Mouse (Mus musculus) stomach, embryonic 15.5 days (tissue): ENCODE data around the gene Gon7. TPM values are rescaled to one million over a fixed set of nuclear protein-coding genes. Genes with fewer than 3 reads are reported as not detected.

Source experiments
- ATAC-seq: fragments of 200-750 bp; cut with Nextera tagmentation; 2 replicates; pipeline ENCODE4 v1.8.0; 2017; ENCODE audit warnings: low read depth, moderate number of reproducible peaks, moderate TSS enrichment; ENCODE audit not compliant: insufficient read depth, low FRiP score
- H3K27ac ChIP-seq: fragments of 300-500 bp; sonication (generic); 2 replicates; pipeline ENCODE4 v1.5.1; 2015; ENCODE audit warnings: mild to moderate bottlenecking, inconsistent platforms
- H3K27me3 ChIP-seq: fragments of 300-500 bp; sonication (generic); replicated peaks from 2 replicates; pipeline ENCODE4 v1.6.1; 2015; ENCODE audit warnings: inconsistent platforms
- H3K36me3 ChIP-seq: fragments of 300-500 bp; sonication (generic); 2 replicates; pipeline ENCODE4 v1.6.1; 2015; ENCODE audit warnings: inconsistent platforms
- H3K4me1 ChIP-seq: fragments of 300-500 bp; sonication (generic); 2 replicates; pipeline ENCODE4 v1.6.1; 2015; ENCODE audit warnings: inconsistent platforms
- H3K4me2 ChIP-seq: fragments of 300-500 bp; sonication (generic); 2 replicates; pipeline ENCODE4 v1.6.1; 2015; ENCODE audit warnings: mild to moderate bottlenecking, inconsistent platforms
- H3K4me3 ChIP-seq: fragments of 300-500 bp; sonication (generic); replicated peaks from 2 replicates; pipeline ENCODE4 v1.5.1; 2015; ENCODE audit warnings: inconsistent platforms
- H3K9ac ChIP-seq: fragments of 300-500 bp; sonication (generic); 2 replicates; pipeline ENCODE4 v1.6.1; 2015; ENCODE audit warnings: inconsistent platforms
- H3K9me3 ChIP-seq: fragments of 300-500 bp; sonication (generic); 2 replicates; pipeline ENCODE4 v1.6.1; 2016; ENCODE audit warnings: inconsistent platforms
- WGBS: fragments of 180-500 bp; shearing (Covaris S2); methylation state at CpG from one replicate; pipeline ENCODE4 v1.1.7; 2015; 5-methylcytosine and 5-hydroxymethylcytosine counted together
- polyA plus RNA-seq: library from polyadenylated mRNA; unstranded; fragments of >200 nt; fragmentation: Nextera tagmentation; extraction: Ambion mirVana; gene quantifications from 2 replicates; pipeline ENCODE4 v1.2.1, GENCODE M21; 2015

Gon7 gene
- polyA plus RNA-seq, 1 experiment from 2014 or later: 29.2 TPM

DNA sequence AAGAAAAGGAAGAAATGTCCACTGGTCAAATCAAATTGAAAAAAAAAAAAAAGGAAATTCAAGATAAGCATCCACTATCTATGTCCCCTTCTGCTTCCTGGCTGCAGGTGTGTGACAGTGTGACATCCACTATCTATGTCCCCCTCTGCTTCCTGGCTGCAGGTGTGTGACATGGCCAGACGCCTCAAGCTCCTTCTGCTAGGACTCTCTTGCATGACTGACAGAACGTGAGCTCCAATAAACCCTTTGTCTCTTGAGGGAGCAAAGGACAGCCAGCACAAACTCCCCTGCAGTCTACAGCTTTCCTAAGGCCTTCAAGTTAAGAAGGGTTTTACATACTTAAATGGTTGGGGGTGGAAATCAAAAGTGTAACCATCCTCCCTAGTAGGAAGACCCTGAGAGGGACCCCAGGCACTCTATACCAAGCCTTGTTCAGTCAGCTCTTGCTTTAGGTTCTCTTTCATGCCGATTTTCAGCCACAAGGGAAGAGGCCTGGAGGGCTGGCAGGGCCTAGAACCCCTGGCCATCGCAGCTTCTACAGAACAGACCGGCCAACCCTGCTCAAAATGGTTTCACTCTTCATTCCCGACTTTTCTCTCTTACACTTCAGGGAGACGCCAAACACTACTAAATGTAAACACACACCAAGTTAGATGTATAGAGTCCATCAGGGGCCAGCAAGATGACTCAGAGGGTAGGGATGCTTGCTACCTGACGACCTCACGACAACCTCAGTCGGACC is 42.8 kb downstream of the Gon7 start:
- 77% methylated on average over 10 of the region's 10 CpGs for WGBS
- H3K9ac ChIP-seq: no peak overlapping the region
- no peak overlapping the region for H3K4me3 ChIP-seq
- no peaks in the 10 kb centered on the region for H3K9me3 ChIP-seq
- no peak overlapping the region for H3K4me2 ChIP-seq
- H3K4me1 ChIP-seq: no peaks in the 10 kb centered on the region
- no peak overlapping the region for H3K27ac ChIP-seq
- no peak for ATAC-seq
- H3K36me3 ChIP-seq: no peaks in the 10 kb centered on the region
- no peaks in the 10 kb centered on the region for H3K27me3 ChIP-seq

DNA sequence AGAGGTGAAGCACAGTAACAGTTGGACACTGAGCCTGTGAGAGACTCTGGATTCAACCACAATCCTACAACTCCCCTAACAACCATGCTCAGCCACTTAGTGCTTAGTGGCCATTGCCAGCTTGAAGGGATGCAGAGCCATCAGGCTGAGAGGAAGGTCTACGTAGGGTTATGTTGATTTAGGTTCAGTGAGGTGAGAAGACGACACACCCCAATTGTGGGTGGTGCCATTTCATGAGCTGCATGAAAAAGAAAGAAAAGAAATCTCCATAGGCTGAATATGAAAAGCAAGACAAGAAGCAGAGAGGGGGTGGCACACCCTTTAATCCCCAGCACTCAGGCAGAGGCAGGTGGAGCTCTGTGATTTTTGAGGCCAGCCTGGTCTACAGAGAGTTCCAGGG is 43.5 kb downstream of the Gon7 start:
- ATAC-seq: no peak
- Histone ChIP-seq H3K4me1 (no peaks in the 10 kb centered on the region), H3K9ac (no peak overlapping the region), H3K4me3 (no peak overlapping the region), H3K36me3 (no peaks in the 10 kb centered on the region), H3K9me3 (no peaks in the 10 kb centered on the region), H3K27ac (no peak overlapping the region), H3K27me3 (no peaks in the 10 kb centered on the region), H3K4me2 (no peak overlapping the region)
- 76% methylated on average over 2 of the region's 2 CpGs for WGBS

GRCm38 (mm10) chr12:102713153-102713865 is 44.3 kb downstream of the Gon7 start:
- ATAC-seq: no peak

GRCm38 (mm10) chr12:102710851-102711375 is 46.7 kb downstream of the Gon7 start:
- H3K27ac ChIP-seq: no peak overlapping the region
- WGBS: 68% methylated on average over 4 of the region's 4 CpGs
- H3K9ac ChIP-seq: no peak overlapping the region
- no peaks in the 10 kb centered on the region for H3K9me3 ChIP-seq
- H3K4me2 ChIP-seq: no peak overlapping the region
- no peak for ATAC-seq
- no peaks in the 10 kb centered on the region for H3K36me3 ChIP-seq
- 0 out of 2 replicates have a peak, but pooled peaks cover 3% of the 10 kb centered on the region for H3K4me1 ChIP-seq
- no peak overlapping the region for H3K4me3 ChIP-seq
- no peaks in the 10 kb centered on the region for H3K27me3 ChIP-seq

More at GRCm38 (mm10) chr12:102713153-102713865, 44.3 kb downstream of the Gon7 start:
- H3K4me3 ChIP-seq: no peak overlapping the region
- H3K27ac ChIP-seq: no peak overlapping the region
- H3K9me3 ChIP-seq: no peaks in the 10 kb centered on the region
- H3K4me1 ChIP-seq: no peaks in the 10 kb centered on the region
- no peak overlapping the region for H3K9ac ChIP-seq
- no peaks in the 10 kb centered on the region for H3K27me3 ChIP-seq
- no peaks in the 10 kb centered on the region for H3K36me3 ChIP-seq
- WGBS: 65% methylated on average over 20 of the region's 20 CpGs
- no peak overlapping the region for H3K4me2 ChIP-seq

DNA sequence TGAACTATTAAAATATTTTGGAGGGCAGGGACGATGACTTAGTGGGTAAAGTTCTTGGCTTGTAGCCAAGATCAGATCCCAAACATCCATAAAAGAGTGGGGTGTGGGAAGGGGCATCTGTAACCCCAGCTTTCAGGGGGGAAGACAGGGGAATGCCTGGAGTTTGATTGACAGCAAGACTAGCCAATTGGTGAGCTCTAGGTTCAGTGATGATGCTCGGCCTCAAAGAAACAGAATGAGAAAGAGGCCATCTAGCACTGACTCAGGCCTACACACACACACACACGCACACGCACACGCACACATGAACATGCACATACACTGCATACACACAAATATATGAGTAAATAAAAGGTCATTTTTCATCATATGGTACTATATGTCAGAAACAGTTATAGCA is 47.7 kb downstream of the Gon7 start:
- no peak overlapping the region for H3K27ac ChIP-seq
- H3K36me3 ChIP-seq: no peaks in the 10 kb centered on the region
- H3K9ac ChIP-seq: no peak overlapping the region
- no peak for ATAC-seq
- no peaks in the 10 kb centered on the region for H3K27me3 ChIP-seq
- H3K4me1 ChIP-seq: peaks cover 7% of the 10 kb centered on the region; the same call in 1 of the 2 replicates
- no peak overlapping the region for H3K4me3 ChIP-seq
- no peak overlapping the region for H3K4me2 ChIP-seq
- 79% methylated on average over 5 of the region's 5 CpGs for WGBS
- H3K9me3 ChIP-seq: no peaks in the 10 kb centered on the region

DNA sequence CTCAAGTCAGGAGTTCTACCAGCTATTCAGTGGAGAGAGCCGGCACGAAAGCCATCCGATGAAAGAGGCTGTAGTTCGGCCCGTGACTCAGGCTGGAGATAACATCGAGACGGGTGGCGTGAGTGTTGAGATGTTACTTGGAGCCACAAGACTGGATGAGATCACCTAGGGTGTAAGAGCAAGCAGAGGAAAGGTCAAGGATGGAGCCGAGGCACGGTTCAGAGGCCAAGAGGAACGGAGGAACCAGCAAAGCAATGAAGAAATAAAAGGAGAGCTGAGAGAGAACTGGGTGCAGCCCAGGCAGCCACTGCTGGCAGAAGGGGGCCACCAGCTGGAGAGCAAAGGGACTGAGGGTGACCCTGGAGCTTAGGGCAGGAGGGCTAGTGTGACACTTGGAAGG is 49.4 kb downstream of the Gon7 start:
- Histone ChIP-seq H3K9me3 (no peaks in the 10 kb centered on the region), H3K4me2 (no peak overlapping the region), H3K36me3 (no peaks in the 10 kb centered on the region), H3K4me3 (no peak overlapping the region), H3K27me3 (no peaks in the 10 kb centered on the region), H3K27ac (no peak overlapping the region), H3K4me1 (peaks cover 14% of the 10 kb centered on the region), H3K9ac (no peak overlapping the region)
- WGBS: 75% methylated on average over 11 of the region's 11 CpGs
- ATAC-seq: no peak

DNA sequence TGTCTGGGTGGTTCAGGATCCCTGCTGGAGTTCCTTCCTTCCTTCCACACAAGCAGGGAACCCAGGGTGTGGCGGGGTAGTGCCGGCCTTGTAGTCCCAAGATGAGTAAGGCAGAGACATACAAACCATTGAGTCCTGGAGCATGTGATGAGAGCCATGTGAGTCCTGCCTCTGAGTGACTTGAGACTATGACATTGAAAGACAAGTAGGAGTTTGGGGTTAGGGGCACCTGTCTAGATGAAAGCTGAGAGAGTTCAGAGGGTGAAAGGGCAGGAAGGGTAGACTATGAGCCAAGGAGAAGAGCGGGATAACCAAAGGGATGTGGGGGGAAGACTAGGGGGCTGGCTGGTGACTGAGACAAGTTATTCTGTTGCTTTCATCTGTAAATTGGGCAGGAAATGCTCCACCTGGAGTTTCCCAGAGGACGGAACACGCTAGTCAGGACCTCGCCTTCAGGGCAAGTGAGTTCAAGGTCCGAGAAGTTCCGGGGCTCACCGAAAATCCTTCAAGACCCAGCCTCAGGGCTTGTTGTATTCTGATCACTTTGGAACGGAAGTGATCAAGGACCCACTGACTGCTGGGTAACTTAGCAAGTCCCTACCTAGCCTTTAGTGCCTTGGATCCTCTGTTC is 50.7 kb downstream of the Gon7 start:
- Histone ChIP-seq H3K36me3 (no peaks in the 10 kb centered on the region), H3K4me3 (no peak overlapping the region), H3K4me1 (peaks cover 24% of the 10 kb centered on the region), H3K27ac (no peak overlapping the region), H3K9ac (no peak overlapping the region), H3K27me3 (no peaks in the 10 kb centered on the region), H3K4me2 (no peak overlapping the region), H3K9me3 (no peaks in the 10 kb centered on the region)
- WGBS: 87% methylated on average over 10 of the region's 10 CpGs
- ATAC-seq: no peak

DNA sequence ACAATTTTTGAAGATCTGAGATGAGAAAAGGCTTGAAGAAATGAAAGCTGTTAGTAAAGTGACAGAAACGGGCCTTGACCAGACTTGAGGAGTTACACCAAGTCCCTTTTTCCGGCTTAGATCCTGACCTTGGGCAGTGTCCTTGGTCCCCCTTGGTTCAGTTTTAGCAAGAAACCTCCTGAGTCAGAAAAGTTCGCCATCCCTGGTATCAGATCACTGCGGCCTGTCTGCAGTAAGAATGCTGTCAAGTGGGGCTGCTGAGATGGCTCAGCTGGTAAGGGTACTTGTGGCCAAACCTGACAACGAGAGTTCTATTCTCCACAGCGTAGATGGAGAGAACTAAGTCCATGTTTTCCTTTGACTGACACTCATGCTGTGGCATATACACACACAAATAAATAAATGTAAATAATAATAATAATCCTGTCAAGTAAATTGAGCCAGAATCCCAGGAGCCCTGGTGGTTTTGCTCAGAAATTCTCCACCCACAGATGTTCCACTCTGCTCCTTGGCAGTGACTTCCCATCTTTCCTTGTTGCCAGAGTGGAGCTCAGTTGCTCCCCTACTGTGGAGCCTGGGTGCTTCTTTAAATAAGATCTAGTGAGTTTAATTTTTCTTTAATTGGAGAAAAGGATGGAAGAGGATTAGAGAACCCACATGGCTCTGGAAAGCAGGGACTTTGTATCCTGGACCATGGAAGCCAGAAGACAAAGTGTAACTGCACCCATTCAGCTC is 51.5 kb downstream of the Gon7 start:
- no peak for ATAC-seq
- Histone ChIP-seq H3K4me1 (peaks cover 28% of the 10 kb centered on the region), H3K36me3 (no peaks in the 10 kb centered on the region), H3K27me3 (no peaks in the 10 kb centered on the region), H3K9ac (no peak overlapping the region), H3K4me2 (peak overlapping the region; percentile 95), H3K9me3 (no peaks in the 10 kb centered on the region), H3K4me3 (no peak overlapping the region), H3K27ac (no peak overlapping the region)
- 60% methylated on average over 6 of the region's 6 CpGs for WGBS

DNA sequence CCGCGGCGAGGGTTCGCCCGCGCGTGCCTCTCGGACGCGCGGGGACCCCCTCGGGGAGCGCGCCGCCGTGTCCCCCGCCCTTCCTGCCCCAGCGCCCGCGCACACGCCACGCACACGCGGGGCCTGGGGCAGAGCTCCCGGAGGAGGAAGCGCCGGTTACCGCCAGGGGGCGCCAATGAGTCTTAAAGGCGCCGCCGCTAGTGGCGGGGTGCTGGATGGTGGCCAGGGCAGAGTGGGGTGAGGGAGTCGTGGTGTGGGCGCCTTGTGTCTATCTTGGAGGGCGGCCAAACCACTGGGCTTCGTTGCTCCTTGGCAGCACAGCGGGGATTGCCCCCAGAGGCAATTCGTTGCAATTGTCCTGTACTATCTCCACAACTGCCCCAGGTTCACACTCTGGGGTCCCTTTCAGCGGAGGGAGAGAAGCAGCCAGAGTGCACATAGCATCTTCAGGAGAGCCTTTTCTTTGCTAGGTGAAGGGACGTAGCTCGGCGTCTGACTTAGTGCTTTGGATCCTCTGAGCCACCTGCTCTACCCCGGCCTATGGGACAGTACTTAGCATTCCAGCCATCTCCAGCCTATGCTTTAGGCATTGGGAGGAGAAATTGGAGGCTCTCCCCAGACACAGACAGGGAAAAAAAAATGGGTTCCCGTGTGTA is 52.3 kb downstream of the Gon7 start:
- Histone ChIP-seq H3K4me1 (peaks cover 30% of the 10 kb centered on the region), H3K27me3 (no peaks in the 10 kb centered on the region), H3K9me3 (no peaks in the 10 kb centered on the region), H3K9ac (peak overlapping the region; percentile 58), H3K4me2 (peak overlapping the region; percentile 95), H3K4me3 (peak overlapping the region; percentile 81), H3K27ac (peak overlapping the region; percentile 87), H3K36me3 (no peaks in the 10 kb centered on the region)
- WGBS: 2% methylated on average over 45 of the region's 45 CpGs
- ATAC-seq: peak; percentile 70

GRCm38 (mm10) chr12:102704457-102705198 is 53.0 kb downstream of the Gon7 start, which contains the start of gene Itpk1:
Itpk1 (minus strand) TSS chr12:102704930.
- H3K27ac ChIP-seq: peak within 1 kb of the TSS; percentile 87
- H3K36me3 ChIP-seq: no peaks in the 10 kb centered on the region
- peak within 1 kb of the TSS; percentile 95 for H3K4me2 ChIP-seq
- peaks cover 30% of the 10 kb centered on the region for H3K4me1 ChIP-seq
- peak within 1 kb of the TSS; percentile 81 for H3K4me3 ChIP-seq
- H3K9ac ChIP-seq: peak within 1 kb of the TSS; percentile 69
- H3K27me3 ChIP-seq: no peaks in the 10 kb centered on the region
- H3K9me3 ChIP-seq: no peaks in the 10 kb centered on the region
- ATAC-seq: peak; percentile 92
- under 1% methylated on average over 72 of the region's 105 CpGs for WGBS
